Mouse (Mus musculus) left cerebral cortex, postnatal 14 days (tissue): ENCODE results near the gene Phyhd1. TPM values are rescaled to one million over a fixed set of nuclear protein-coding genes. Genes with fewer than 3 reads are reported as not detected.

Source experiments
- DNase-seq, 2 experiments: peaks; one replicate each; pipeline ENCODE4 v3.0.0; 2021 to 2022; ENCODE audit warnings: low spot score in 2 of 2, mixed read lengths in 1 of 2
- intact Hi-C: fragments of 180-260 bp; cut with DNase I; formaldehyde crosslinking; loops from one replicate; pipeline ENCODE4 v1.15.1; 2025
- total RNA-seq, 2 experiments: library from RNA; stranded (reverse); gene quantifications; 2 replicates each; pipeline ENCODE4 v1.2.3; 2021

Phyhd1 gene
- total RNA-seq, 2 experiments from 2014 or later = 14.1 to 25.7 TPM

DNA sequence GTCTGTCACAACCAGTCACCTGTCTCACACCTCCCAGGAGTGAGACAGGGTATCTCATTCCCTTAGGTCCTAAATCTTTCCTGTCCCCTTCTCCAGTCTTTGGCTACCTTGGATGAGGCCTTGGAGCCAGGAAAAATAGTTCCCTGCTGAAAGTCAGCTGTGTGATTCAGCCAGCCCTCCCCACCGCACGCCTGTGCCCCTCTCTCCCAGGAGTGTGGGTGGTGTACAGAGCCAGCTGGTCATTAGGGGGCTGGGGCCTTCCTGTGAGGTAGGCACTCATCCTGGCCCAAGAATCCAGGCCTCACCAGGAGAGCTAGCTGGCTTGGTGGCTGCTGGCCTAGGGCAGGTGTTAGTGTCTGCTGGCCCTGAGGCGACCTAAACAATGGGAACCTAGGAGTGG is 13.5 kb upstream of the Phyhd1 start:
- no peak for DNase-seq
- intact Hi-C loops = no loop called here

DNA sequence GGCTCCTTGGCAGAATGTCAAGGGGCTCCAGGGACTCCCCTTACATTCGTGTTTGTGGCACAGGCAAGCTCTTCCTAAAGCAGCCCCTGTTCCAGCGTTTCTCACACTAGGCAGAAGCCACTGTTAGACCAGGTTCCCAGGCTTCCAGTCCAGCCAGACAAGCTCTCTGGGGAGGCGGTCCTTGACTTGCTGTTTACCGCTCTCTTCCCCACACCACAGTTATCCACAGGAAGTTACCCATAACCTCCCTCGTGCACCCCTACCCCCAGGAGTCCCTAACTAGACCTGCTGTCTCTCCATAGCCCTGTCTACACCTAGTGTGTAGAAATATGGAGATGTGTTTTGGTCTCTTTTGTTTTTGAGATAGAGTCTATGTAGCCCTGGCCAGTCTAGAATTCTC is 12.2 kb upstream of the Phyhd1 start:
- intact Hi-C loops = no loop called here
- no peak for DNase-seq

DNA sequence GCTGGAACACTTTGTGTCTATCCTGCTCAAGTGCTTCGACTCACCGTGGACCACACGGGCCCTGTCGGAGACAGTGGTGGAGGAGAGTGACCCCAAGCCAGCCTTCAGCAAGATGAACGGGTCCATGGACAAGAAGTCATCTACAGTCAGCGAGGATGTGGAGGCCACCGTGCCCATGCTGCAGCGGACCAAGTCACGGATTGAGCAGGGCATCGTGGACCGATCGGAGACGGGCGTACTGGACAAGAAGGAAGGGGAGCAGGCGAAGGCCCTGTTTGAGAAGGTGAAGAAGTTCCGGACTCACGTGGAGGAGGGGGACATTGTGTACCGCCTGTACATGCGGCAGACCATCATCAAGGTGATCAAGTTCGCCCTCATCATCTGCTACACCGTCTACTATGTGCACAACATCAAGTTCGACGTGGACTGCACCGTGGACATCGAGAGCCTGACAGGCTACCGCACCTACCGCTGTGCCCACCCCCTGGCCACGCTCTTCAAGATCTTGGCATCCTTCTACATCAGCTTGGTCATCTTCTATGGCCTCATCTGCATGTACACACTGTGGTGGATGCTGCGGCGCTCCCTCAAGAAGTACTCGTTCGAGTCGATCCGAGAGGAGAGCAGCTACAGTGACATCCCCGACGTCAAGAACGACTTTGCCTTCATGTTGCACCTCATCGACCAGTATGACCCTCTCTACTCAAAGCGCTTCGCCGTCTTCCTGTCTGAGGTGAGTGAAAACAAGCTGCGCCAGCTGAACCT is 10.2 kb upstream of the Phyhd1 start:
- intact Hi-C loops = no loop called here
- no peak for DNase-seq

DNA sequence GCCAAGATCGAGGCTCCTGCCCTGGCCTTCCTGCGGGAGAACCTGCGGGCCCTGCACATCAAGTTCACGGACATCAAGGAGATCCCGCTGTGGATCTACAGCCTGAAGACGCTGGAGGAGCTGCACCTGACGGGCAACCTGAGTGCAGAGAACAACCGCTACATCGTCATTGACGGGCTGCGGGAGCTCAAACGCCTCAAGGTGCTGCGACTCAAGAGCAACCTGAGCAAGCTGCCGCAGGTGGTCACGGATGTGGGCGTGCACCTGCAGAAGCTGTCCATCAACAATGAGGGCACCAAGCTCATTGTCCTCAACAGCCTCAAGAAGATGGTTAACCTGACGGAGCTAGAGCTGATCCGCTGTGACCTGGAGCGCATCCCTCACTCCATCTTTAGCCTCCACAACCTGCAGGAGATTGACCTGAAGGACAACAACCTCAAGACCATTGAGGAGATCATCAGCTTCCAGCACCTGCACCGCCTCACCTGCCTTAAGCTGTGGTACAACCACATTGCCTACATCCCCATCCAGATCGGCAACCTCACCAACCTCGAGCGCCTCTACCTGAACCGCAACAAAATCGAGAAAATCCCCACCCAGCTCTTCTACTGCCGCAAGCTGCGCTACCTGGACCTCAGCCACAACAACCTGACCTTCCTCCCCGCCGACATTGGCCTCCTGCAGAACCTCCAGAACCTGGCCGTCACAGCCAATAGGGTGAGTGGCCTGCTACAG is 9.2 kb upstream of the Phyhd1 start:
- no peak for DNase-seq
- intact Hi-C loops = no loop called here

DNA sequence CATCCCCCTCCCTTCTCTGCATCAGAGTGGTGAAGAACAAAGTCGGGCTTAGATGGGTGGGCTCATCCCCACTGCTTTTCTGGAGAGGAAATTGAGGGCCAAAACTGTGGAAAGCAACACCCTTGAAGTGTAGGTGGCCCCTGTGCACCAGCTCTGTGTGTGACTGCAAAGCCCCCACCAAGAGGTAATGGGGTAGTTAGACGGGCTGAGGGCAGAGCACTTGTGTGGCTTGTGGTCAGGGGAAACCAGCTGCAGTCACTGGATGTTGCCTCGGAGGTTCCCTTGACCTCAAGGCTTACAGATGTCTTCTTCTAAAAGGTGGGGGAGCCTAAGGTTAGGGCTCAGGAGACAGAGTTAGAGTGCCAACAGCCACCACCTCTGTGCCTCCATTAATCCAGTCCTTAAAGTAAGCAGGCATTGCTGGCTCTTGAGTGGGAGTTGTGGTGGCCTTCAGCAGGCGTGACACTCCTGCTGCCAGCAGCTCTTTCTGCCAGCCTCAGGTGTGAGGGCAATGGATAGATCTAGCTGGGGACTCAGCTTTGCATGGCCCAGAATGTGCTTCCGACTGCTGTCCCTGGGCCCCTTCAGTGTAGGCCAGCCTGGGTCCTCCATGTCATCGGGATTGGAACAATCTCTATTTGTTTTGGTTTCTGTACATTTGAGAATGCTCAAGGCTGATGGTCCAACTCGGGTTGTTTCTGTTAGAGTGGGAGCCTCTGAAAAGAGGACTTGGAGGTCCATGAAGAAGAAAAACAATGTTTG is 8.1 kb upstream of the Phyhd1 start:
- DNase-seq = no peak
- intact Hi-C loops = no loop called here

DNA sequence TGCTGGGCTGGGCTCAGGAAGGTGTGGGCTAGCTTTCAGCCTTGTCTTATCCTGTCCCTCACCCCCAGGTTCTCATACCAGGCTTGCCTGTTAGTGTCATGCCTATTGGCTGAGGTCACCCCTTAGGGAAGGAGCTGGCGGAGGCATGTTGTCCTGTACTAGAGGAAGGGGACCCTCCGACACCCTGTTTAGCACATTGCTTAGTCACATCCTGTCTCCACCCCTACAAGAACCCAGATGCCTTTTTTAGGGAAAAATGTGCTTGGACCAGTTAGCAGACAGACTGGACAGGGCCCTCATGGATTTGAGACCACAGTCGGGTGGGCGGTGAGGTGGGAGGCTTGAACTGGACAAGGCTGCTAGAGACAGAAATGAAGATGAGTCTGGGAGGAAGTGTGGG is 7.4 kb upstream of the Phyhd1 start:
- DNase-seq = no peak
- intact Hi-C loops = no loop called here

DNA sequence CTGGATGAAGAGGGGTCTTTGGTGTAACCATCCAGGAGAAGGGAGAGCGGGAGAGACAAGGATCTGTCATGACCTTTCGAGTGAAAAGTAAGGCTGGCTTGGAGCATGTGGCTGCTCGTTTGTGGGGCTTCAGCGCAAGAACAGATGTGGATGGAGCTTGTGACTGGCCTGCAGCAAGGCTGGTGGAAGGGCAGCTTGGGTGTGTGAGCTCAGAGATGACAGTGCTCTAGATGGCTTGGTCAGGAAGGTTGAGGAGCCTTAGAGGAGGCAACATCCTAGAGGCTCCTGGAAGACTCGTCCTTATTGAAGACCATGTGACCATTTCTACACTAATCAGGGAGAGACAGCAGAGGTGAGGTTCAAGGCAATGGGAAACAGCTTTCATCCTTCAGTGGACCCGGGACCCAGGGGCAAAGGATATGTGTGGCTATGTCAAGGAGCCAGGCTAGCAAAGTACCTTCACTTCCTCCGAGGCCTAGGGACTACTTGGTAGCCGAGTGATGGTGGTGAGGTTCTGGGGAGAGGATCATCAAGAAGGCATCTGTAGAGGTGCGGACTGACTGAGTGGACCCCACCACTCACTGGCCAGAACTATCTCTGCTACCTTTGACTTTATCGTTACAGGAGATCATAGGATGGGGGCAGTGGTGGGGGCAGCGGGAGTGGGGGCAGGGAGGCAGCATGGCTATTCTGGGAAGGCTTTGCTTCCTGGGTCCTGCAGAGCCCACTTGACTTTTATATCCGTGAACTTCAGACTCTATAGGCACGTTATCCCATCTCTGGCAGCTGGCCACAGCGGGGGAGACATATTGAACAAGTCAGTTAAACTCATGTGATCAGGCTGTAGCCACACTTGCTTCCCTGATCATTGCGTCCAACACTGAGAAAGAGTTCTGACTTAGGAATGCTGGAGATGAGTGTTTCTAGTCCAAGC is 6.6 kb upstream of the Phyhd1 start:
- no peak for DNase-seq
- intact Hi-C loops = no loop called here

DNA sequence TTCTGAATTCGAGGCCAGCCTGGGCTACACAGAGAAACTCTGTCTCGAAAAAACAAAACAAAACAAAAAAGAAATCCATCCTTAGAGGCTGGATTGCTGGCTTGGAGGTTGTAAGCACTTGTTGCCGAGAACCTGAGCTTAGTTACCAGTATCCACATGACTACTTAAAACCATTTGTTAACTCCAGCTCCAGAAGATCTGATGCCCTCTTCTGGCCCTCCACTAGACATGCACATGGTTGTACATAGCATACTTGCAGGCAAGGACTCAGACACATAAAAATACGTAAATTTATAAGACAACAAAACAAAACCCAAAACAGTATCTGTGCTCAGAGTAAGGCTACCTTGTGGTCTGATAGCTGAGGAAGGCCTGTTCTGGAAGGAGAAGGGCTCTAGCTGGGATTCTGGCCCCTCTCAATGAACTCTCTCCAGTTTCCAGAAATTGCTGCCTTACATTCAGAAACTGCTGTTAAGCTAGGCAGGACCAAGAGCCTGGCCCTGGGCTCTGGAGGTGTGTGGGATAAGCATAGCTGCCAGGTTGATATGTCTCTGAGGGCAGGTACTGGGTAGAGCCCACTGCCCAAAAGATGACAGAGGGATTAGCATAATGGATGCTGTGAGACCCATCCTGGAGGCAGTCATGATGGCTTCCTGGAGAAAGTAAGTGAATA is 4.8 kb upstream of the Phyhd1 start:
- intact Hi-C loops = no loop called here
- no peak for DNase-seq

DNA sequence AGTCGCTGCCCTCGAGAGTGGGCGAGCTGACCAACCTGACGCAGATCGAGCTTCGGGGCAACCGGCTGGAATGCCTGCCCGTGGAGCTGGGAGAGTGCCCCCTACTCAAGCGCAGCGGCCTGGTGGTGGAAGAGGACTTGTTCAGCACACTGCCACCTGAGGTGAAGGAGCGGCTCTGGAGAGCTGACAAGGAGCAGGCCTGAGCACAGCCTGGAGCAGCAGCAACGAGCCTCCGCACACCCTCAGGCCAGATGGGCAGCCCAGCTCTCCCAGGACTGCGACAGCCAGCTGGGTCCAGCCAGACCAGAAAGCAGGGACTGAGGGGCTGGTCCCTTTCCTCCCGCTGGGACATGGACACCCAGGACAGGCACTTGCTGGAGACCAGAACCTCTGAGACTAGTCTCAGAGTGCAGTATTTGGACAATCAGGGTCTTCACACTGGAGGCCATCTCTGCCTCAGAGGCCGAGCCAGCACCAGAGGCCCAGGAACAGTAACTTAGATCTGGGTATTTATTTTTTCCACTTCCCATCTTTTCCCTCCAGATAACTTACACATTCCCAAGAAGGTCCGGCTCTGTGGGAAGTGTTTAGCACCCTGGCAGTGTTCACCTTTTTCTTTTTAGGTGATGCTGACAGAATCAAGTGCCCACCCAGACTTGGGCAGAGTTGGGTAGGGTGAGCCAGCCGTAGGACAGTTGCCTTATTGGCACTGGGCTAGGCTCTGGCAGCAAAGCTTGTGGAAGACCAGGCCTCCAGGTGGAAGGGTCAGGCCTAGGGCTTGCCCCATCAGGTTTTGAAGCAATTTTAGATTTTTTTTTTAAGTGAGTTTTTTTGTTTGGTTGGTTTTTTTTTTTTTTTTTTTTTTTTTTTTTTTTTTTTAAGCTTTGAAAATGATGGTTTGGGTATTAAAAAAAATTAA is 3.8 kb upstream of the Phyhd1 start:
- intact Hi-C loops = no loop called here
- DNase-seq = no peak

DNA sequence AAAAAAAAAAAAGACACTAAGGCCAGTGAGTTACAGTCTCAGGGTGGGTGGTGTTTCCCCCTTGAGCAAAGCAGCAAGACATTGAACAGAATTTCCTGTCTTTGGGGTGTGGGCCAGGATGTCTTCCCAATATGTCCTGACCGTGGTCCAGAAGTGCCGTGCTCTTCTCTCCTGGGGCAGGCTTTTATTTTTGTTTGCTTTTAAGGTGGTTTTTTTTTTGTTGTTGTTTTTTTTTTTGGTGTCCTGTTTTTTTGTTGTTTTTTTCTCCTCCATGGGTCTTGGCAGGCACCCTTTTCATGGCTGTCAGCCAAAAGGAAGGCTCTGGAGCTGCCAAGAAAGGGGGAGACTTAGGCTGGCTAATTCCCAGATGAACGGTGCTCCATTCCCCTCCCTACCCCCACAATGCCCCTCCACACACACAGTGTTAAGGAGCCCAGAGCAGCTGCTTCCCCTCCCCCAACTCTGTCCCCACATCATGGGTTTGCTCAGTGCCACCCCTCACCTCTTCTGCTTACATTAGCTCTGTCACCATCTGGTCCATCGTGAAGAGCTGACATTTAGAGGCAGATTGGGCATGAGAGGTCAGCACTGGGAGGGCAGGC is 3.1 kb upstream of the Phyhd1 start:
- peak; percentile 72 to 74 for DNase-seq

DNA sequence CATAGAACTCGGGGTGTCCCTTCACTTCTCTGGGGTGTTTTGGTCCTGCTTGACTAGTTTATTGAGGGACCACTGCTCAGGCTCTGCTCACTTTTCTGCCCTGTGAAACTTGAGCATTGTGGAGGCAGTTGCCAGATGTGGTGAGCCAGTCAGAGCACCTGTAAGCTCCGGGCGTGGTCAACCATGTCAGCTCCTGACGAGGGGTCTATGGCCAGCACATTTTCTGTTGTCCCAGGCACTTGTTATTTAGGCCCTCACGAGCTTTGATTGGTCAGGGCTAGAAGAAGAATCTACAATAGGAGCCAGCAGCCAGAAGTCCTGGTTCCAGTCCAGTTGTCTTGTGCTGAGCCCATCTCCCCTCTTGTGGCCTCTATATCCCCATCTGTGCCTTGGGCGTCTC is 2.2 kb upstream of the Phyhd1 start:
- DNase-seq = no peak
- intact Hi-C loops = no loop called here

More for the DNA sequence above, 3.1 kb upstream of the Phyhd1 start:
- intact Hi-C loops = no loop called here

DNA sequence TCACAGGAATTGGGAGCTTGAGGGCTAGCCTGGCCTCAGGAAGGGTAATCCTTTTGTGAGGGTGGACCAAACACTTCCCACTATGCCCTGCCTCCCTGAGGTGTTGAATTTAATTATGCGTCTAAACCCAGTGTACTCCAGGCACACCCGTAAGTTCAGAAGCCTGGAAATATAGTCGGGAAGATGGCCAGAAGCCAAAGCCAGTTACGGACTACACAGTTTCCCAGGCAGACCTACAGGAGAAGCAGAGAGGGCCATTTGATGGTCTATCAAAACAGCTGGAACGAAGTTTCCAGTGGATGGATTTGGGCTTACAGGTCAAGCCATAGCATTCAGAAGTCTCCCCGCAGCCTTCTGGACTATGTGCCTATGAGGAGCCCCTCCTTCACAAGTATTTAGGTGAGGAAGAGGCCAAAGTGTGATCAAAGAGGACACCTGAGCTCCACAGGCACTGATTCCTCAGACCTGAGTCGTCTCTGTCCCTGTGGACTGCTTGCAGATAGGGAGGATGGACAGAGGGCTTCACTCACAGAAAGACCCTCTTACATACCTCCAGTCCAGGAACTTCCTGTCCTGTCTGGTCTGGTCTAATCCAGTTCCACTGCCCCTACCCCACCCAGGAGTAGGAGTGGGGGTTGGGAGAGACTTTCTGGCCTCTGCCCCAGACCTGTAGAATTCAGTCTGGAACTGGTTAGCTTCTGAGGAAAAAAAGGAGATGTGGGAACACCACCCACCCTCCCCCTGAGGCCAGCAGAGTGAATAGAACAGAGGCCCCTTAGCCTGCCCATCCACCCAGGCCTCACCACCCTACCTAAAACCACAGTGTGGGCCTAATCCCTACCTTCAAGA is 1.1 kb upstream of the Phyhd1 start:
- intact Hi-C loops = loop anchor here (1.0 to 5.0 kb wide), 2 partner anchors 27 to 98 kb away; no protein-coding TSS in a partner anchor
- no peak for DNase-seq

DNA sequence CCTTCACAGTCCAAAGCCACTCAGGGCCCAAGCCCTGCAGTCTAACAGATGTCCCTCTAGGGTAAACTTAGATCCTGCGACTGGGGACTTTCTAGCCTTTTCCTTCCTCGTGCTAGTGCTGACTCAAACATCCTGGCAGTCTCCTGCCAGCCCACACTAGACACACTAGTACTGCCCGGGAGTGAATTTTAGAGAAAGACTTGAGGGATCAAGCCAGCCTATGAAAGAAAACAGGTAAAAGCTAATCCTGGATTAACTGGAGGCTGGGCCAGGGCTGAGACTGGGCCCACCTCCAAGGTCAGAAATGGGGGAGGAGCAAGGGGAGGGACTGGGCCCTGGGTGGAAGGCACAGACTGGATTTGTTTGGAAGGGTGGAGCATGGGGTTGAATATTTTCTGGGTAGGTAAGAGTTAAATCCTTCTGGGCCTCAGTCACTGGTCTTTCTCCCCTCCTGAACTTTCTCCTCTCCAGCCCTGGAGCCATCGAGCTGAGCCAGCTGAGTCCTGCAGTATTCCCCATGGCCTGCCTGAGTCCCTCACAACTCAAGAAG is 464 bp downstream of the Phyhd1 start:
- intact Hi-C loops = loop anchor here (5.0 kb wide), 1 partner anchor 99 kb away; no protein-coding TSS in a partner anchor
- DNase-seq = no peak

DNA sequence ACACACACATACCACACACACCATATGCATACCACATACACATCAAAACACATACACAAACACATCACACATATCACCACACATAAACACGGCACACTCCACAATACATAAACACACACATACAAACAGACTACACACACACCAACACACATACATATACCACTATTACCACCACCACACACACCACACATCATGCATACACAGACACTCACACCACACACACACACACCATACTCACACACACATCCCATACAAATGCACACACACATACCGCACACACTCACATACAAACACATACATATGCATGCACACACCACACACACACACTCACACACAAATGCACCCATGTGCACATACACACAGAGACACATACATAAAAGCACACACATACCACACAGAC is 1.5 kb downstream of the Phyhd1 start:
- intact Hi-C loops = loop anchor here (5.0 kb wide), 1 partner anchor 100 kb away; no protein-coding TSS in a partner anchor
- DNase-seq = no peak

DNA sequence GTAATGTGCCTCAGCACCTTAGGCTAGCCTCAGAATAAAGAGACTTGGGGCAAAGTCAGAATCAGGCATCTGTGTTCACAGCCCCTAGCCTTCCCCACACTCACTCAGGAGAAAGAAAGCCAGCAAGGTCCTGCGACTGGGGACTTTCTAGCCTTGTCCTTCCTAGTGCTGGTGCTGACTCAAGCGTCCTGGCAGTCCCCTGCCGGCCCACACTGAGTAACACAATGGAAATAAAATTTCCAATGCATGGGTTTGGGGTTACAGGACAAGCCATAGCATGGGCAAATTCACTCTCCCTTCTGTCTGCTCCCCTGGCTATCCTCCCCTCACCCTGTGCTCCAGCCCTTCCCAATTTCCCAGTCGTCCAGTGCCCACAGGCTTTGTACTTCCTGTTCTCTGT is 2.4 kb downstream of the Phyhd1 start:
- DNase-seq = no peak
- intact Hi-C loops = loop anchor here (5.0 kb wide), 1 partner anchor 101 kb away; no protein-coding TSS in a partner anchor
